Mouse (Mus musculus) midbrain, postnatal 0 days (tissue): ENCODE data around the gene BC035044. TPM values are rescaled to one million over a fixed set of nuclear protein-coding genes. Genes with fewer than 3 reads are reported as not detected.

Source experiments
- ATAC-seq: fragments of 200-750 bp; cut with Nextera tagmentation; 2 replicates; pipeline ENCODE4 v1.8.0; 2017; ENCODE audit warnings: moderate number of reproducible peaks, mild to moderate bottlenecking, moderate TSS enrichment, moderate library complexity; ENCODE audit not compliant: low FRiP score
- DNase-seq: peaks from one replicate; pipeline ENCODE4 v3.0.0-alpha.2; 2015; ENCODE audit warnings: low spot score
- H3K27ac ChIP-seq: fragments of 300-500 bp; sonication (generic); 2 replicates; pipeline ENCODE4 v1.5.1; 2014; ENCODE audit warnings: low read depth, mild to moderate bottlenecking, low read length, mixed read lengths
- H3K27me3 ChIP-seq: fragments of 300-500 bp; sonication (generic); 2 replicates; pipeline ENCODE4 v1.6.1; 2014; ENCODE audit warnings: low read length, control low read depth, mixed read lengths; ENCODE audit not compliant: insufficient read depth
- H3K36me3 ChIP-seq: fragments of 300-500 bp; sonication (generic); 2 replicates; pipeline ENCODE4 v1.6.1; 2014; ENCODE audit warnings: low read length, control low read depth, mixed read lengths; ENCODE audit not compliant: insufficient read depth
- H3K4me1 ChIP-seq: fragments of 300-500 bp; sonication (generic); 2 replicates; pipeline ENCODE4 v1.6.1; 2014; ENCODE audit warnings: mild to moderate bottlenecking, control low read depth, antibody characterized with exemption, low read length, mixed read lengths; ENCODE audit not compliant: insufficient read depth
- H3K4me2 ChIP-seq: fragments of 300-500 bp; sonication (generic); 2 replicates; pipeline ENCODE4 v1.6.1; 2014; ENCODE audit warnings: low read depth, mild to moderate bottlenecking, low read length, mixed read lengths; ENCODE audit not compliant: poor library complexity, severe bottlenecking
- H3K4me3 ChIP-seq: fragments of 300-500 bp; sonication (generic); 2 replicates; pipeline ENCODE4 v1.5.1; 2014; ENCODE audit warnings: low read depth, mild to moderate bottlenecking, low read length, moderate library complexity
- H3K9ac ChIP-seq: fragments of 300-500 bp; sonication (generic); replicated peaks from 2 replicates; pipeline ENCODE4 v1.6.1; 2014; ENCODE audit warnings: mild to moderate bottlenecking, low read length, moderate library complexity, mixed read lengths; ENCODE audit not compliant: poor library complexity, severe bottlenecking
- H3K9me3 ChIP-seq: fragments of 300-500 bp; sonication (generic); 2 replicates; pipeline ENCODE4 v1.6.1; 2016; ENCODE audit warnings: low read length, control low read depth
- CTCF ChIP-seq: IDR thresholded peaks from 2 replicates; pipeline ENCODE4 v1.5.1; 2016; ENCODE audit warnings: antibody characterized with exemption, mild to moderate bottlenecking
- WGBS: fragments of 180-500 bp; shearing (Covaris S2); extraction: QIAGEN DNeasy Blood & Tissue Kit; methylation state at CpG from one replicate; pipeline ENCODE4 v1.1.7; 2014; 5-methylcytosine and 5-hydroxymethylcytosine counted together
- polyA plus RNA-seq: library from polyadenylated mRNA; unstranded; fragments of >200 nt; fragmentation: Nextera tagmentation; extraction: Ambion mirVana; gene quantifications from 2 replicates; pipeline ENCODE4 v1.2.1, GENCODE M21; 2015
- total RNA-seq: library from RNA; depleted of rRNA; stranded (reverse); fragments of >200 nt; gene quantifications from 2 replicates; pipeline ENCODE4 v1.2.3, GENCODE M21; 2014

Gene BC035044
- total and polyA plus RNA-seq, 2 experiments from 2014 or later, result 0.38 to 0.41 TPM

GRCm38 (mm10) chr6:128837454-128838341, 53.2 kb downstream of the BC035044 start:
- H3K4me2 ChIP-seq, result peak overlapping the region; percentile 59
- H3K27me3 ChIP-seq, result no peaks in the 10 kb centered on the region
- 2% methylated on average over 14 of the region's 14 CpGs for WGBS
- ATAC-seq (peak; percentile 42), DNase-seq (peak; percentile 50)
- H3K36me3 ChIP-seq, result no peaks in the 10 kb centered on the region
- H3K27ac ChIP-seq, result peak overlapping the region; percentile 95
- peak overlapping the region; percentile 71 for H3K9ac ChIP-seq
- no peaks in the 10 kb centered on the region for H3K4me1 ChIP-seq
- H3K9me3 ChIP-seq, result no peaks in the 10 kb centered on the region
- no peak for TF ChIP-seq CTCF
- peak overlapping the region; percentile 78 for H3K4me3 ChIP-seq

GRCm38 (mm10) chr6:128836955-128837334, 54.0 kb downstream of the BC035044 start:
- H3K27ac ChIP-seq, result peak overlapping the region; percentile 95
- no peak overlapping the region for H3K9ac ChIP-seq
- H3K4me3 ChIP-seq, result peak overlapping the region; percentile 78
- DNase-seq (no peak), ATAC-seq (no peak)
- 86% methylated on average over 6 of the region's 6 CpGs for WGBS
- no peaks in the 10 kb centered on the region for H3K9me3 ChIP-seq
- no peak for TF ChIP-seq CTCF
- H3K27me3 ChIP-seq, result no peaks in the 10 kb centered on the region
- H3K4me2 ChIP-seq, result peak overlapping the region; percentile 59
- no peaks in the 10 kb centered on the region for H3K36me3 ChIP-seq
- H3K4me1 ChIP-seq, result no peaks in the 10 kb centered on the region

GRCm38 (mm10) chr6:128836191-128836954, 54.6 kb downstream of the BC035044 start:
- TF ChIP-seq CTCF, result no peak
- no peak for DNase-seq
- H3K9me3 ChIP-seq, result no peaks in the 10 kb centered on the region
- no peak overlapping the region for H3K4me3 ChIP-seq
- H3K9ac ChIP-seq, result no peak overlapping the region
- H3K36me3 ChIP-seq, result no peaks in the 10 kb centered on the region
- WGBS, result 62% methylated on average over 8 of the region's 8 CpGs
- H3K27ac ChIP-seq, result no peak overlapping the region
- ATAC-seq, result no peak
- no peaks in the 10 kb centered on the region for H3K27me3 ChIP-seq
- H3K4me2 ChIP-seq, result no peak overlapping the region
- H3K4me1 ChIP-seq, result no peaks in the 10 kb centered on the region

GRCm38 (mm10) chr6:128835571-128835970, 55.4 kb downstream of the BC035044 start:
- Histone ChIP-seq H3K9me3 (no peaks in the 10 kb centered on the region), H3K9ac (no peak overlapping the region), H3K36me3 (no peaks in the 10 kb centered on the region), H3K4me3 (no peak overlapping the region), H3K27me3 (no peaks in the 10 kb centered on the region), H3K4me1 (no peaks in the 10 kb centered on the region), H3K4me2 (no peak overlapping the region), H3K27ac (no peak overlapping the region)
- ATAC-seq, result no peak
- TF ChIP-seq CTCF, result no peak
- WGBS, result 91% methylated on average over 4 of the region's 4 CpGs
- DNase-seq, result no peak

GRCm38 (mm10) chr6:128833046-128833445, 57.9 kb downstream of the BC035044 start:
- 83% methylated on average over 10 of the region's 10 CpGs for WGBS
- H3K9me3 ChIP-seq, result no peaks in the 10 kb centered on the region
- H3K4me1 ChIP-seq, result no peaks in the 10 kb centered on the region
- no peak overlapping the region for H3K27ac ChIP-seq
- no peaks in the 10 kb centered on the region for H3K36me3 ChIP-seq
- H3K4me2 ChIP-seq, result no peak overlapping the region
- ATAC-seq (no peak), DNase-seq (no peak)
- no peak overlapping the region for H3K4me3 ChIP-seq
- H3K27me3 ChIP-seq, result no peaks in the 10 kb centered on the region
- TF ChIP-seq CTCF, result no peak
- no peak overlapping the region for H3K9ac ChIP-seq

GRCm38 (mm10) chr6:128829837-128830236, 61.1 kb downstream of the BC035044 start:
- WGBS, result 70% methylated on average over 4 of the region's 4 CpGs
- Histone ChIP-seq H3K4me1 (no peaks in the 10 kb centered on the region), H3K9ac (no peak overlapping the region), H3K27ac (no peak overlapping the region), H3K27me3 (no peaks in the 10 kb centered on the region), H3K4me3 (no peak overlapping the region), H3K9me3 (no peaks in the 10 kb centered on the region), H3K4me2 (no peak overlapping the region), H3K36me3 (no peaks in the 10 kb centered on the region)
- ATAC-seq, result no peak
- TF ChIP-seq CTCF, result no peak
- no peak for DNase-seq
